Mouse (Mus musculus) cerebellum, adult 11 months (tissue): ENCODE data around the gene Lin7c.
"Not testable (repeated sequence)": the region's sequence is repeated elsewhere in the genome, so short reads cannot be mapped to it uniquely, and the experiment has no call there.

Experiments
- DNase-seq: peaks from one replicate; pipeline ENCODE4 v3.0.0; 2022

The Lin7c gene

DNA sequence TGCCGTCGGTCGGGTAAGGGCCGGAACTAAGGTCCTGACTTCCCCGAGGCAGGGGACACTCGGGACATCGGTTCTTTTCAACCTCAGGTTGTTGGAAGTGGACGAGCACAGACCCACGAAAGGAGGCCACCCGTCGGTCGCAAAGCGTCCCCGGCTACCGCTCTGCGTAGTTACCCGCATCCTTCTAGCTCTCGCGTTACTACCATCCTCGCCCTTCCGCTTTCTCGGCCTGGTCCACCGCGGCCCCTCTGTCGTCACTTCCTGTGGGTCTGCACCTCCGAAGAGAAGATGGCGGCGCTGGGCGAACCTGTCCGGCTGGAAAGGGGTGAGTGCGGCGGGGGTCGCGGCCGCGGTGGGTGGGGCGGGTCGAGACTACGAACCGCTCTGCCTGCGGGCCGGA lies at the start of gene Lin7c:
TSS of gene Lin7c (plus strand) at position 257 of the 400 bp plus-strand sequence.
- DNase-seq = peak; percentile 88

DNA sequence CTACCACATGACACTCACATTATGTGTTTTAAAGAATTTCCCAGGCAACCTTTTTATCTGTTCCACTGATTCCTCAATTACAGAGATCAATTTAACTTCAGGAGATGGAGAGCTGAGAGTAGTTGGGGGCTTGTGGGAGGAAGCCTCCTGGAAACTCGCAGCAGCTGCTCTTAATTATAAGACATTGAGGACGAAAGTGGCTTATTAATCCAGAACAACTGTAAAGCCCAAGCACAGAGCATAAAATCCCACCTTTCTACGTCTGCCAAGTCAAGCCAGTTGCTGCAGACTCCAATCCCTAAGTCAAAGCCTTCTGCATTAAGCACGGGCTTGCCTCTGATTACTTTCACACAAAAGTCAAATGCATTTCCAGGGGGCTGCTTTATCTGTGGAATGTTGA lies 44.3 kb upstream of the Lin7c start:
- DNase-seq = no peak

DNA sequence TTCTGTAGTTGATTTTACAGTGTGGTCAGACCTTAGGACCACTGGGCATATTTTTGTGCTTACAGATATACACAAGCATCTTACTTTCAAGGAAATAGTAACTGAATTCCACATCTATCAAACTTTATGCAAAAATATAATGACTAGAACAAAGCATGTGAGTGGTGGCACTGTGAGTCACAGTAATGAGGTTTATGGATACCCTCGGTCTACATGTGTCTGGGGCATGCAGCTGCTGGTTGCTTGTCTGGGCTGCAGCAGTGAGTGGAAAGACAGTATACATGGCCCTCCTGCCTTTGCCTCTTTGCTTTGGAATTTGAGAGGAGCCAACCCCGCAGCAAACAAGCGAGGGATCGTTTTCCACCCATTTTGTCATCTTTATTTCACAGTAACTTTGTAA lies 42.3 kb upstream of the Lin7c start:
- no peak for DNase-seq

DNA sequence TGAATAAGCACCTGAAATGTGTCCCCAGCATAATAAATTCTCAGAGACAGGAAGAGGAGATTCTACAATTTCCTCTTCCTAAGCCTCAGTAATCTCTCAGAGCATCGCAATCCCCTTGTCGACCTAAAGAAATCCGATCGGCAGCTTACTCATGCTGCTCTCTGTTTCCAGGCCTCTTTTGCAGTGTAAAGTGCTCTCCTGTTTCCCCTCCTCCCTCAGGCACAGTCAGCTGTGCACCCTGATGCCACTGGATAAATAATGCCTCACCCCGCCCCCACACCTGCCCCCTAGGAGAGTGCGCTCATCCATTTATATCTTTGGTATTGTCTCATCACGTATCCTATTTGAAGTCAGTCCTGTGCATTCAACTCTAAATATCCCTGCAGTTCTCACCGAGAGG lies 41.9 kb upstream of the Lin7c start:
- no peak for DNase-seq

DNA sequence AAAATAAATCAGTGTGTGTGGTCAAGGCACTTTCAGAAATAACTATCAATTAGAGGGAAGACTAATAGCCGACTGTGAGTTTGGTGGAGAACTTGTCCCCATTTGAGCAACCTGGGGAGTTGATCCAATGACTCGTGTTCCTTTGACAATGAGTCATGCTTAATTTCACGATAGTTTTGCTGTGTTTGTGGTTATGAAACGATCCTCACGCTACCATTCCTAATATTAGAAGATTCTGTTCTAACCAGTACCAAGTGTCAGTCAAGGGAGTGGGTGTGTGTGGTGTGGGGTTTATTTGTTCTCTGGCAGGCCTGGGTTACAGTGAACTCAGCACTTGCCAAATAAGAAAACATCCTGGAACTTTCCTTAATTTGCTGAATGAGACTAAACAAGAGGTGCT lies 35.1 kb upstream of the Lin7c start:
- no peak for DNase-seq

DNA sequence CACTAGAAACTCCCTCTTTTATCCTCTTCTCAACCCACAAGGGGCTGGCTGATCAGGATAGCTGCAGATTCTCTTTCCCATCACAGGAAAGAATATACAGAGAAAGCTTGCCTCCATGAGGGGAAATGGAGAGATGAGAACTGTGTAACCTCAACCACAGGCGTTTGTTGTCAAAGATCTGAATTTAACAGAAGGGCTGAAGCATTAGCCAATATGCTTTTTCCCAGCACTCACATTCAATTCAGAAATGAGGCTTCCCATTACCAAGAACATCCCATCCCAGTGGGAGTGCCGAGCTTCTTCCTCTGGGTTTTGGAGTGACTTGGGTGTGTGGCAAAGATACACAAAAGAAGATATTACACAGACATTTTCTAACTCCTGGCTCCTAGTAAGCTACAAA lies 31.0 kb upstream of the Lin7c start:
- DNase-seq = no peak

DNA sequence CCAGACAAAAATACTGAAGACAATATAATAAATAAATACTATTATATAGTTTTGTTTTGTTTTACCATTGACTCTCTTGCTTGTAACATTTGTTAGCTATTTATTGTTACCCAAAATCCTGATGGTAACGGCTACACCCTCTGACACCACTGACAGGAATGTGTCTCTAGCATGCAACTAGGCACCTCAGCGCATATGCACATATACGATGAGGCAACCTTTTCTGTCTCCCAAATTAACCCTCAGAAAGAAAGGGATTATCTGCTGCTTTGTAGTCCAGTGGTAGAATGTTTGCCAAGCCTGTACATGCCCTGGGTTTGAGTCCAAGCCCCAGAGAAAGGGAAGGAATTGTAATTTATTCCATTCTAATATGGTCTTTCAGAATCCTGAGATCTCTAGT lies 29.8 kb upstream of the Lin7c start:
- DNase-seq = no peak

DNA sequence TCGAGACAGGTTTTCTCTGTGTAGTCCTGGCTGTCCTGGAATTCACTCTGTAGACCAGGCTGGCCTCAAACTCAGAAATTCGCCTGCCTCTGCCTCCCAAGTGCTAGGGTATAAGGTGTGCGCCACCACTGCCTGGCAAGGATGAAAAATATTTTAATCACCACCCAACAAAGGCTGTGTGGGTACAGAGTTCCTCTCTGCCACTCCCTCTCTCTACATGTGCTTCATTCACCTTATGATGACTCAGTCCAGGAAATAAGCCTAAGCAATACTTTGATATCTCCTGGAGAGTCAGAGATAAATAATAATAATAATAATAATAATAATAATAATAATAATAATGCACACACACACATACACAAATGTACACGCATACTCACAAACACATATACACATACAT lies 11.2 kb upstream of the Lin7c start:
- not testable (repeated sequence) for DNase-seq

DNA sequence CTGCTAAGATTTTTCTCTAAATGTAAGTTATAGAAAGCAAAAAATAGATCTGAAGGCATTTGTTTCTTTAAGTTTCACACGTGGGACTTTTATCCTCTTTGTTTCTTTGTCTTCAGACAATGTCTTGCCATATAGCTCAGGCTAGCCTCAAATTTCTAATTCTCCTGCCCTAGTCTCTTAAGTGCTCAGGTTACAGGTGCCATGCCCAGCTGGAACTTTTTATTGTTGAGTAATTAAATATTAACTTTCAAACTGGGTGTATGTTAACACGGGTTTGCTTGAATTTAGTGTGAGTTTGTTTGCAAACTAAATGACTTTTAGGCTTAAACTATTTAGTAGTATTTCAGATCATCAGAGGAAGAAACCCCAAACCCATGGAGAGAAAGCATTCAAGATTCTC lies 9.5 kb upstream of the Lin7c start:
- no peak for DNase-seq

DNA sequence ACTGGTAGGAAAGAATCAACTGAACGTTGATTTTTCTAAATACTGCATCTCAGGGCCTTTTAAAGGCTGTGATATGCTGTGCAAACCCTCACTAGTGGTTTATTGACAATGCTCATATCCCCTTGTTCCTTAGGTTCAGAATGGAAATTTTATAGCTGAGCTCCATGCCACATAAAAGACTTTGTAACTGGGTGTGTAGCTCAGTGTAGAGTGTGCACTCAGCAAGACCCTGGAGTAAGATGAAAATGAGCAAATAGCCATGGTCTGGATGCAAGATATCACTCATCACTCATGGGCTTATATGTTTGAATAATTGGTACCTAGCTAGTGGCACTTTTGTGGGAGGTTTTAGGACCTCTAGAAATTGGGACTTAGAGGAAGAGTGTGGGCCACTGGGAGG lies 9.0 kb upstream of the Lin7c start:
- DNase-seq = no peak

DNA sequence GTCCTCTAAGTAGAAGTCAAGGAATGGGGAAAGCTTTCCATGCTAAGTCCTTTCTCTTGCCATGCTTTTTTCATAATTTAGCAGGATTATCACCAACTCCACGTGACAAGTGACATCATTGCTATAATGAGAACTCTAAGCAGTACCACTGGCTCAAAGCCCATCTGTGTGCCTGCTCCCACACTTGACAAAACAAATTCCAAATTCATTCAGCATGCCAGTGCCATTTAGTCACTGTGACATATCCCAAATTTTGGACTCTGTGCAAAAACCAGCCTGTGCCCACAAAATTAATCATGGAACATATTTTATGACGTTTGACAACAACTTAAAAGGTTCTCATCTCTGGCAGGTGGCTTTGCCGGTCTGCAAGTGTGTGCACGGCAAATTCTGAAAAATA lies 6.5 kb upstream of the Lin7c start:
- peak; percentile 33 for DNase-seq

DNA sequence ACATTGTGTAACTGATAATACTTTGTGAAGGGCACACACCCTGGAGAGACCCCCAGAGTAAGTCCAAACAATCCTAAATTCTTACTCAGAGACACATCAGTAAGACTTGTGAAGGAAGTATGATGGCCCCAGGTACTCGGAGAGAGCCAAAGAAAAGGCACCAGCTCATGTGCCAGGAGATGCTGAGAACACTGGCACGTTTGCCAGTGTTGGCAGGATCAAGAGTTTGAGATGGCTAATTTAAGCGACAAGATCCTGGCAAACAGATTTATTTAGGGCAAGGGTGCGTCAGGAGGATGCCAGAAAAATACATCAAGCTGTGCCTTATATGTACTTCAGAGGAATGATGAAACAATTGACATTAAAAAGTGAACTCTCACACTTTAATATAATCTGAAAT lies 6.1 kb upstream of the Lin7c start:
- DNase-seq = peak; percentile 65

DNA sequence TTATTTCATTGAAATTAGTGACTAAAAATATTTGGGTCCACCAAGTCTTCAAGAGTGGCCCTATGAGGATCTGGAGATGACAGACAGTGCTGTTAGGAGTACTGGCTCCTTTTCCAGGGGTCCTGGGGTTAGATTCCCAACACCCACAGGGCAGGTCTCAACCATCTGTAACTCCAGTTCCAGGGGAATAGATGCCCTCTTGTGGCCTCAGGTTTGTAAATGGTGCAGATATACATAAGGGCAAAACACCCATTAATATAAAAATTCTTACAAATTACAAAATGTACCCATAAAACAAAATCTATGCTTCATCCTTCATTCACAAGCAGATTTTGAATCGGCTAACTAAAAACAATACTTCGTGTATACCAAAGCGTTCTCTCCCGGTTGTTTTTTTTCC lies 585 bp upstream of the Lin7c start:
- DNase-seq = no peak

DNA sequence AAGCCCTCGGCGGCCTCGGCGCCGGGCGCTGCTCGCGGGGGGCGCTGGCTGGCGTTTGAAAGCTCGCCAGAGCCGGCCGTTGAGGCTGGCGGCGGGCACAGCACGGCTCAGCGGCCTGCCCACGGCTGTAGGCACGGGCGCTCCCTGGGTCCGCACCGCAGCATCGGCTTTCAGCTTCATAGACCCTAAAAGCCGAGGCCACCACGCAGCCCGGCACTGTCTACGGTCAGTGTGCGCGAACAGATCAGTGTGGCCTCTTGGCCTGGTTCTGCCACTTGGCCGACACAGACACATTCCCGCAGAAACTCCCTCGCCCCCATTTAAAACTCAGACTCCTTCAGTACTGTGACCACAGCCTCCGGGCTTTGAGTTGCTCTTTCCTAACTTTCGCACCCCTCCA lies 378 bp downstream of the Lin7c start:
- no peak for DNase-seq

DNA sequence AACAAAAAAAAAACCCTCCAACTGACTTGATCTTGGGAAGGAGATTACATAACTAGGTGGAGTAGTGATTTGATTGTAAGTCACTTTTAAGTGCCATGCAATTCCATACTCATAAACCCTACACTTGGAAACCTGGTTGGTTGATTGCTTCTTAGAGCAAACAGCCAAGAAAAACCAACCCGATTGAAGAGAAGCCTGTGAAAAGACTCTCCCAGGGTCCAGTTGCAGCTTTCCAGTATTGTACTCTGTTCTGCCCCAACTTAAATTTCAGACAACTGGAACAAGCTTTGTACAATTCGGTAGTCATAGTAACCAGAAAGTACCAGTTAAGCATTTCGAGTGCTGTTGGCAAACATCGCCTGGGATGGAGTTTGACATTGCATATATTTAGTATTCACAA lies 818 bp downstream of the Lin7c start:
- DNase-seq = no peak

DNA sequence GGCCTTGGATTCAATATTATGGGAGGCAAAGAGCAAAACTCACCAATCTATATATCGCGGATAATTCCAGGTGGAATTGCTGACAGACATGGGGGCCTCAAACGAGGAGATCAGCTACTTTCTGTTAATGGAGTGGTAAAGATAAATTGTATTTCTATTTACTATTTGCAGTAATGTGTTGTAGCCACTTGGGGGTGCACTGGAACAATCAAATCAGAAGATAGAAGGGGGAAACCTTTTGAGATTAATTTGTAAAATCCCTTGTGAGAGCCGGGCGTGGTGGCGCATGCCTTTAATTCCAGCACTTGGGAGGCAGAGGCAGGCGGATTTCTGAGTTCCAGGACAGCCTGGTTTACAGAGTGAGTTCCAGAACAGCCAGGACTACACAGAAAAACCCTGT lies 5.7 kb downstream of the Lin7c start:
- no peak for DNase-seq

DNA sequence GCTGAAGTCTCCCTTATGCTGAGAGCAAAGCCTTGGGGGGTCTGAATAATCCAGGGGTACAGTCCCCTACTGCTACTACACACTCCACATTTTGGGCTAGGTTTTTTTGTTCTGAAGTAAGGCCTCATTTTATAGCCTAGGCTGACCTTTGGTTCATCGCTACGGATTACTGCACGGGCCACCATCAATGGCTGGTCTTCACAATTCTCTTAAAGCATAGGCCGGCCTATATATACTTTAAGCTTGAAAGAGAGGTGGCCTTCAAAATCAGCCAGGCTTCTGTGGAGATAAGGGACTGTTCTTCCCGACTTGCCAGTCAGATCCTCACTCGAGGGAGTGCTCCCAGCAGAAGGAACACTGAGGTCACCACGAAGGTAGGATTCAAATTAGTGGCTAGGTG lies 12.2 kb downstream of the Lin7c start:
- no peak for DNase-seq

DNA sequence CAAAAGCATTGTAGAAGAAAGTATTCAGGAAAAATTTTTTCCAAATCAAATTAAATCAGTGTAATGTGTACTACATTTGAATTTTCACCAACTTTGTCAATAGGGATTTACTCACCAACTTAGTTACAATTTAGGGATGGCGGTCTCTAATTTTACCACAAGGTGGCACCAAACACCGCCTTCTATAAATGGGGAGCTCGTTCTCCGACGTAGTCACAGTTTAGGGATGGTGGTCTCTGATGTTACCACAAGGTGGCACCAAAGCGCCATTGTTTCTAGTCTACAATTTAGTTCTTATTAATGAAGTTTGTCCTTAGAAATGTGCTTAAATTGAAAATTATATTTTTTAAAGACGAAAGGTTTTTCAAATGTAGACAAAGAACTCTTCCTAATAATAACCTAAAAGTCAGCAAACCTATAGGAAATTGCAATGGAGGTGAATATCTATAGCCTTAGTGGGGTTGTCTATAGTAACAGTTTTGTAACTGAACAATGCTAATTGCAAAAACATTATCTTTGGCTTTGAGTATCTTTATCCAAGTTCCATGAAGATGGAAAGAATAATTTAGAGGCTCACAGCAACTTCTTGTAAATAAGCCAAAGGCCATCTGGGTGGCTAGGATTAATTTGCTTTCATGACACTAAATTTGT lies 13.6 kb downstream of the Lin7c start:
- peak; percentile 83 for DNase-seq

DNA sequence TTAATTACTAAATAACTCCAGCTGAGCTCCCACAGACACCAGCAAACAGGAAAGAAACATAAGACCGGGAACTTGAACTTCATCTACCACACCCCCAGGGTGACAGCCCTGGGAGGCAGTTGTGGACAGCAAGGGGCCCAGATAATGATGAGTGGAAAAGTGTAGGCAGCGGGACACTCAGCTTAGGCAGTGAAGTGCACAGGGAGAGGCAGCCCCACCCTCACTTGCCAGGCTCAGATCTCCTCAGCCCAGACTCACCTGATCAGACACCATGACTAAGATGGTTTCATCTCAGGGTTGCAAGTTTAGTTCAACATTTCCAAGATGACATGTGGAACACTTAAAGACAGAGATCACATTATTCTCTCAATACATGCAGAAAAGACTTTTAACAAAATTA lies 18.5 kb downstream of the Lin7c start:
- DNase-seq = no peak

DNA sequence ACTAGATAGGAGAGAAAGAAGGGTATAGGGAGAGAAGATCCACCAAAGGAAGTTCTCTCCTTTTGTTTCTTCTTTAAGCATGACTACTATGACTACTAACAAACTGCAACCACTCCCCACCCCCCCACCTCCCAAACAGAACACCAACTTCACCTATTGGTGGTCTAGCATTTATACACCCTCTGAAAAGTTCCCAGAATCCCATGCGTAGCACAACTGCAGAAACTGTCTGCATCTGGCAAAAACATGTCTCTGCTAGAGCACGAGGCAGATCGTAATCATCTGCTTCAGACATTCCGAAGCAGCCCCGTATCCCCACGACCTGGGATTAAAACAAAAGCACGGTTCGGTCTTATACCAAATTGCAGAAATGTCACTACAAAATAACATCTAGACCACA lies 21.6 kb downstream of the Lin7c start:
- DNase-seq = no peak

DNA sequence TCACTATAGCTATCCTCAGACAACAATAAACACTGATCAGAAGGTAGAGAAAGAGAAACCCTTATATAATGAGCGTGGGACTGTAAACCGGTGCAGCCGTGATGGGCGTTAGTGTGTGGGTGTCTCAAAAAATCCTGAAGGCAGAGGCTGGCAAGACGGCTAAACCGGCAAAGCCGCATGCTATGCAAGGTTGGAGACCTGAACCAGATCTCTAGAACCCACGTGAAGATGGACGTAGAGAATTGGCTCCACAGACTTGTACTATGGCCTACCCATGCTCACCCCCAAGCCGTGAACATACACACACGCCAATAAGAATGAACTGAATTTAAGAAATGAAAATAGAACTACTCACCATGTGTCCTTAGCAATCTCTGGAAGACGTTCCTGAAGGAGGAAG lies 22.1 kb downstream of the Lin7c start:
- no peak for DNase-seq

DNA sequence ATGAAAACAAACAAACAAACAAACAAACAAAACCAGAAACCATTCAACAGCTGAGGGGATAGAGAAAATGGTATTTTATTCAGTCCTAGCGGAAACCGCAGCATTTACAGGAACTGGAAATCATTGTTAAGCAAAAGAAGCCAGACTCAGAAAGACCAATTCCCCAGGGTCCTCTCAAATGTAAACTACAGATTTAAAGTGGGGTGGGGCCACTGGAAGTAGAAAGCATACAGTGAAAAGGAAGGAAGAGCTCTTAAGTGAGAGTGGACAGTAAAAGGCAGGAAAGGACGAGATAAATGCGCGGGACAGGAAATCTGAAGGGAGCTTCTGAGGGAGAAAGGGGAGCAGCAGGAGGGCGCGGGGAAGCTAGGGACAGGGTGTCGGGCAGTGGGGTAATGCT lies 22.6 kb downstream of the Lin7c start:
- no peak for DNase-seq

DNA sequence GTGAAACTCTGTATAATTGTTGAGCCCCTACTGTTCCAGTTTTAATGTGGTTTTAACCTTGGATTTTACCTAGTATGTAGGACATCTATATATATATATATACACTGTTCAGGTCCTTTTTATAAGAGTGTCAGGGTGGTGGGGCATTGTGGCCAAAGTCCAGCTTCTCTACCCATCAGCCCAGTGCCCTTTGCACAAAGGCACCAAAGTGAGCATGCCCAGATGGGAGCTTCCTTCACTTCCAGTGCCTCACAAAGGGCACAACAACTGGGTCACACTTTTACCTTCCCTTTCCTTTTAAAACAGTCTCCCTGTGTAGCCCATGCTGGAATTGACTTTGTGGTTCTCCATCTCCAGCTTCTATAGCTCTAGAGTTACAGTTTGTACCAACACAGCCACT lies 23.9 kb downstream of the Lin7c start:
- DNase-seq = no peak

DNA sequence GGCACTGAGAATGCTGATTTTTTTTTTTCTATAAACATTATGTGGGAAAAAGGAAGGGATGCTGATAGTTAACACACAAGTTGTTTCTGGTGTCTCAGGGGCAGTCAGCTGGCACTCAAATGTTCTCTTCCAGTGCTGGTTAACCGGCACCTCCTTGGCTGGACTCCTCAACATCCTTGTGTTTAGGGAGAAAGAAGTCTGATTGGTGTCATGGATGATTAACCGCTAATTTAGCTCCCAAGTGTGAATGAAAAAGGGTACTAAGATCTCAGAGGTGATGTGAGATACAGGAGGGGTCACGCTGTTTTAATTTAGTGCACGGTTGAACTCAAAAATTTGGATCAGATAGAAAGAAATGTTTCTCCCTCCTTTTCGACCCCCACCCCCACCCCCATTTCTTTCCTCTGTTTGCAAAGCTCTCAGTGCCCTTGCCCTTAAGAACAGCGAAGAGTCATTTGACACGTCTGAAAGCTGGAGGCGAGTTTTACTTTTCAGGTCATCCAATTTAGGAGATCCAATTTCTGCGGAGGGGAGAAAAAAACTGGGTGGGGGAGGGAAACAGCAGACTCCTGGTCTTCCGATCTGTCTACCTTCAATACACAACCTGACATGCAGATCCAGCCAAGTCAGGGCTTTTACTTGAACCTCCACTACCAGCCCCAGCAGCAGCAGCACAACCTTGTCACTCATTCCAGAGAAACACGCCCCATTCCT lies 26.3 kb downstream of the Lin7c start:
- DNase-seq = no peak
